Mouse (Mus musculus) megakaryocyte, embryonic 14.5 days (primary cell): ENCODE results near the gene Zfp14.

Source experiments
- FLI1 ChIP-seq: IDR thresholded peaks from 2 replicates; pipeline ENCODE4 v1.6.1; 2012; ENCODE audit warnings: low read length, inconsistent platforms, mixed read lengths
- GATA1 ChIP-seq: IDR thresholded peaks from 3 replicates; pipeline ENCODE4 v1.6.1; 2012; ENCODE audit warnings: mixed read lengths, low read length, inconsistent platforms, borderline replicate concordance

GRCm38 (mm10) chr7:30099297-30099696 lies 48.1 kb upstream of the Zfp14 start:
- TF ChIP-seq FLI1 (no peak), GATA1 (no peak)
